Mouse (Mus musculus) layer of hippocampus, adult 18-20 months (tissue): ENCODE measurements at regions not wholly inside any gene's neighbourhood (a gene's known extent, or its start where the extent isn't known, plus 50 kb on each side); places are given as distances from the start of the nearest gene placed in this dataset.
A peak's percentile ranks its signal among the peaks of the same experiment; 100 is the strongest.

Source experiments
- DNase-seq, 2 experiments: peaks; one replicate each; pipeline ENCODE4 v3.0.0; 2022; ENCODE audit warnings: low spot score in 2 of 2

DNA sequence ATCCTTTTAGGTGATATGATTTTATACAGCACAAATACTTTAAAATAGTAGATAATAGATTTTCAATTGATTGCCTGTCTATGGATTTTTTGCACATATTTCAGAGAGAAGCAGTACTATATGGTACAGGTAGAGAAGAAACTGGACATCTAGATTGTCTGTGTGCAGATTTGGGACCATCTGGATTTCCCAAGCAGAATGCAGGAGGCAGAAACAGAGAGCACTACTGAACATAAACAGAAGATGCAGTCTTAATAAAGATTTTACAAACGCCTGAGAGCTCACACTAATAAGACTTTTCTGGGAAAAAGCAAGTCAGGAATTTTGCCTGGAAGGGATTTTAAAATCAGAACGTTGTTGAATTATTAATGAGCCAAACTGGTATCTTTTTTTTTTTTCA, 432.9 kb downstream of the Col11a1 start:
- no peak for DNase-seq

DNA sequence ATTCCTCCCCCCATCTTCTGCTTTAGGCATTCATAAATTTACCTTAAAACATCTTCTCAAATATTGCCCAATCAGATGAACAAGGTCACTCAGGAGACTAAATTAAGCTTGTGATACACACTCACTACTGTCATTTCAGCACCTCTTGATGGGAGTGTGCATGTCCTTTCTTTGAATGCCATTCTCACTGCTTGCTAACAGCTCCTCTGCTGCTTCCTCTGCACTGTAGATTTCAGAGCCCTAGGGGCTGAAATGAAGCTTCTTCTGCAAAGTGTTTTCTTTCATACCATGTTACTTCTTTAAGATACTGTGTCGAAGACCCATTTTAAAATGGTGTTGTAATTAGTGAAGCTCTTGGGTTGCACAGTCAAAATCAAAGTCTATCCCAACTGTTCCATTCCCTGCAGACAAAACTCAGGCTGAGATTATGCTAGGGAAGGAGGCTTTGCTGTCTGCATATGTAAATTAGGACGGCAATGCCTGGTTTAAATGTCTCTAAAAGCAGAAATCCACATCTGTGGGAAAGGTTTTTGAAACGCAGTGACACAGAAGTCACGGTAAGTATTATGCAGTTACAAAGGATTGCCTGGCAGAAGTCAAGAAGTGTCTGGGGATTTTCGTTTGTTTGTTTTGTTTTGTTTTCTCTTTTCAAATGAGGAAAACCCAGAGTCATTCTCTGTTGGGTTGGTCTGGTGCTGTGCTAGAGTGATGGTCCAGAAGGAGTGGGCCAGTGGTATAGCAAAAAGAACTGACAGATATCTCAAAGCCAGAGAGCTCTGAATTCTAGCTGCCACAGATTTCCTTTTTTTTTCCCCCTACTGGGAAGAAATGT, 433.6 kb downstream of the Col11a1 start:
- no peak for DNase-seq

- DNase-seq = no peak
Measured at GRCm38 (mm10) chr3:114464546-114464888, 434.2 kb downstream of the Col11a1 start.

GRCm38 (mm10) chr3:114483904-114484303, 420.0 kb upstream of the Olfm3 start:
- DNase-seq = no peak

DNA sequence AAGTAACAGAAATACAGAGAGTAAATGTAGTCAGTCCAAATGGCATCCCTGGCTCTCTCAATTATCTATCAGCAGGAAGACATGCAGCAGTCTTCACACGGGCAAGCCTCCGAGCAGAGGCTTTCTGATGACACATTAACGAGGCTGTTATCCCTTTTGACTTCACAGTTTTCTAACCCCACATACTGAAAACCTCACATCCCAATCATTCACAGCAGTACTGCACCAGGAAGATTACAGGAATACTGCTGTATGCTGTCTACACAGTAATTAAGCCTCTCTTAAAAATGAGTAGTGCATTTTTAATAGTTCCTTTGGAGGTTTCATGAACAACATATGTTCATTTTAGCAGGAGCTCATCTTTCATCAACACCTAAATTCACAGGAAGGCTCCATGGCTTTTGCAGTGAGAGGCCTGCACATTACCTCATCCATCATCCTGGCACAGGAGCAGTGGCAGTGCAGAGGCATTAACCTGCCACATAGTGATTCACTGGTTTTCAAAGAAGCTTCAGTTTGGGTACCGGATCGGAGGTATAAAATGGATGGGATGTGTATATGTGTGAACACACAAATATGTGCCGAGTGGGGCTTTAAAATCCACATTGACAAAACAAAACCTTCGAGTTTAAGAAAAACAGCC, 396.1 kb upstream of the Olfm3 start:
- no peak for DNase-seq

DNA sequence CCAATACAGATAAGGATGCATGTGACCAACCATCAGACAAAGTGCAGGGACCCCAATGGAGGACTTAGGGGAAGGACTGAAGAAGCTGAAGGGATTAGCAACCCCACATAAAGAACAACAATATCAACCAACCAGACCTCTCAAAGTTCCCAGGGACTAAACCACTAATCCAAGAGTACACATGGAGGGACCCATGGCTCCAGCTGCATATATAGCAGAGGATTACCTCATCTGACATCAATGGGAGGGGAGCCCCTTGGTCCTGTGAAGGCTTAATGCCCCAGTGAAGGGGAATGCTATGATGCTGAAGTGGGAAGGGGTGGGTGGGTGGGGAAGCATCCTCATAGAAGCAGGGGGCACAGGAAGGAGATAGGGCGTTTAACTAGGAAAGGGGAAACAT, 388.6 kb upstream of the Olfm3 start:
- DNase-seq = no peak

GRCm38 (mm10) chr3:114544353-114544752, 359.5 kb upstream of the Olfm3 start:
- no peak for DNase-seq

DNA sequence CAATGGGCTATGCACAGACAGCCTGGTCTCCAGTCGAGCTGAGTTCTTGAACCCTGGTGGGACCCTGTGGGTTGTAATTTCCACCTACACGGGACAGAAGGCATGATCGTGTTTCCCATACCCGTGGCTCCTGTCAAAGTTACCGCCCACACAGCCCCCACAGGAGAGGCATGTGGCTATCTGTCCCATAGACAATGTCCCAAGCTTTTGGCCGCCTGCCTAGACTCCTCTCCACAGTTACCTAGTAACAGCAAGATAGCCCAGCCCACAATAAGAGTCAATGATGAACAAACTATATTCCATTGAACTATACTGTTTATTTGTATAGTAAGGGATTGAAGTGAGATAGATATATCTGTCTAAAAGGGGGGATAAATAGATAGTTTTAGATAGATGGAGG, 356.7 kb upstream of the Olfm3 start:
- DNase-seq = peak in 1 of 2 experiments; percentile 2

DNA sequence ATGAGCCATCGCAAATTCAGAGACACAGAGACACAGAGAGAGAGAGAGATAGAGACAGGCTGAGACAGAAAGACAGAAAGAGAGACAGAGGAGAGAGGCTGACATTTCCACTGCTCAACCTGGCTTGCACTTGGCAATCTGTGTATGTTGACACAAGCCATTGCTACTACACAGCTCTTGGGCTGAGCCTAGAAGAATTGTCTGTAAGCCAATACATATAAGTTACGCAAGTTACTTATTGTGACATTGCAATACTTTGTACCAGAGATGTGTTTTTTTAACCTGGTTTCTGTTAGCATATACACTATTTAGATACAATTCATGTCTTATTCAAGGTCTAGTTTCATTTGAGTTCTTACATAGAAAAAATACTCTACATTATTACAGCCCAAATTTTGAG, 332.9 kb upstream of the Olfm3 start:
- no peak for DNase-seq
